Mouse (Mus musculus) limb, embryonic 12.5 days (tissue): Measurements from ENCODE around the gene Psmd12. TPM values are rescaled to one million over a fixed set of nuclear protein-coding genes. Genes with fewer than 3 reads are reported as not detected.

ENCODE experiments used
- ATAC-seq: fragments of 200-750 bp; cut with Nextera tagmentation; 2 replicates; pipeline ENCODE4 v1.8.0; 2017; ENCODE audit warnings: low read depth, moderate TSS enrichment; ENCODE audit not compliant: insufficient number of reproducible peaks, insufficient read depth, low FRiP score, low TSS enrichment
- H3K27ac ChIP-seq: fragments of 300-500 bp; sonication (generic); 2 replicates; pipeline ENCODE4 v1.5.1; 2016; ENCODE audit warnings: mild to moderate bottlenecking, moderate library complexity
- H3K27me3 ChIP-seq: fragments of 300-500 bp; sonication (generic); 2 replicates; pipeline ENCODE4 v1.6.1; 2016; ENCODE audit warnings: mild to moderate bottlenecking, moderate library complexity
- H3K36me3 ChIP-seq: fragments of 300-500 bp; sonication (generic); 2 replicates; pipeline ENCODE4 v1.6.1; 2016; ENCODE audit warnings: mild to moderate bottlenecking, moderate library complexity
- H3K4me1 ChIP-seq: fragments of 300-500 bp; sonication (generic); replicated peaks from 2 replicates; pipeline ENCODE4 v1.6.1; 2016
- H3K4me2 ChIP-seq: fragments of 300-500 bp; sonication (generic); 2 replicates; pipeline ENCODE4 v1.6.1; 2016; ENCODE audit warnings: mild to moderate bottlenecking, moderate library complexity
- H3K4me3 ChIP-seq: fragments of 300-500 bp; sonication (generic); replicated peaks from 2 replicates; pipeline ENCODE4 v1.5.1; 2016; ENCODE audit warnings: mild to moderate bottlenecking
- H3K9ac ChIP-seq: fragments of 300-500 bp; sonication (generic); replicated peaks from 2 replicates; pipeline ENCODE4 v1.6.1; 2016; ENCODE audit warnings: mild to moderate bottlenecking, moderate library complexity
- H3K9me3 ChIP-seq: fragments of 300-500 bp; sonication (generic); 2 replicates; pipeline ENCODE4 v1.6.1; 2016; ENCODE audit warnings: mild to moderate bottlenecking, moderate library complexity
- WGBS: fragments of 180-500 bp; shearing (Covaris S2); methylation state at CpG from one replicate; pipeline ENCODE4 v1.1.7; 2016; 5-methylcytosine and 5-hydroxymethylcytosine counted together
- polyA plus RNA-seq: library from polyadenylated mRNA; unstranded; fragments of >200 nt; fragmentation: Nextera tagmentation; extraction: Ambion mirVana; gene quantifications from 2 replicates; pipeline ENCODE4 v1.2.1, GENCODE M21; 2016

The Psmd12 gene
- polyA plus RNA-seq, 1 experiment from 2014 or later = 186 TPM

GRCm38 (mm10) chr11:107546667-107547301, 67.5 kb downstream of the Psmd12 start:
- Histone ChIP-seq H3K9me3 (no peaks in the 10 kb centered on the region), H3K4me2 (peak overlapping the region; percentile 99), H3K36me3 (peaks cover 22% of the 10 kb centered on the region; the same call in 1 of the 2 replicates), H3K4me3 (peak overlapping the region; percentile 95), H3K27ac (peak overlapping the region; percentile 85), H3K4me1 (peaks cover 10% of the 10 kb centered on the region), H3K27me3 (no peaks in the 10 kb centered on the region), H3K9ac (peak overlapping the region; percentile 86)
- peak; percentile 76 for ATAC-seq
- under 1% methylated on average over 32 of the region's 37 CpGs for WGBS

- Histone ChIP-seq H3K9me3 (no peaks in the 10 kb centered on the region), H3K4me2 (peak within 1 kb of the TSS; percentile 99), H3K4me1 (peaks cover 10% of the 10 kb centered on the region), H3K27me3 (no peaks in the 10 kb centered on the region), H3K36me3 (peaks cover 28% of the 10 kb centered on the region; the same call in 1 of the 2 replicates), H3K4me3 (peak within 1 kb of the TSS; percentile 95), H3K9ac (peak within 1 kb of the TSS; percentile 86), H3K27ac (peak within 1 kb of the TSS; percentile 85)
- under 1% methylated on average over 59 of the region's 70 CpGs for WGBS
- peak; percentile 70 for ATAC-seq
Measured at GRCm38 (mm10) chr11:107547351-107548203, 68.3 kb downstream of the Psmd12 start, which contains the start of gene Helz. TSS of gene Helz (plus strand) at chr11:107547930.

GRCm38 (mm10) chr11:107548204-107548975, 69.1 kb downstream of the Psmd12 start:
- Histone ChIP-seq H3K27ac (peak overlapping the region; percentile 79), H3K4me3 (peak overlapping the region; percentile 95), H3K9ac (peak overlapping the region; percentile 86), H3K4me2 (peak overlapping the region; percentile 99), H3K36me3 (peaks cover 33% of the 10 kb centered on the region), H3K9me3 (no peaks in the 10 kb centered on the region), H3K4me1 (peaks cover 10% of the 10 kb centered on the region), H3K27me3 (no peaks in the 10 kb centered on the region)
- peak; percentile 29; the same call in 1 of the 2 replicates for ATAC-seq
- WGBS = 9% methylated on average over 38 of the region's 39 CpGs

Other genes with a start within 250 kb of the Psmd12 start
- gene Pitpnc1, start 8.8 kb upstream of the Psmd12 start, polyA plus RNA-seq = 31.9 and 34.9 TPM in 2 replicates
- gene Helz, start 68.4 kb downstream of the Psmd12 start, polyA plus RNA-seq = 19.1 and 22.4 TPM in 2 replicates
- gene Cacng1, start 237.0 kb downstream of the Psmd12 start, polyA plus RNA-seq = 3.1 and 3.7 TPM in 2 replicates